Mouse (Mus musculus) small intestine, adult 2 months (tissue): ENCODE measurements at regions not wholly inside any gene's neighbourhood (a gene's known extent, or its start where the extent isn't known, plus 50 kb on each side); places are given as distances from the start of the nearest gene placed in this dataset.
"Not testable (repeated sequence)": the region's sequence is repeated elsewhere in the genome, so short reads cannot be mapped to it uniquely, and the experiment has no call there.

Experiments
- H3K27ac ChIP-seq: fragments of 200-500 bp; 2 replicates; pipeline ENCODE4 v1.5.1; 2012; ENCODE audit warnings: low read depth, low read length, control low read depth, inconsistent platforms; ENCODE audit not compliant: insufficient read depth
- H3K27me3 ChIP-seq: fragments of 200-500 bp; 2 replicates; pipeline ENCODE4 v1.6.1; 2012; ENCODE audit warnings: mild to moderate bottlenecking, moderate library complexity, low read length, inconsistent platforms; ENCODE audit not compliant: control insufficient read depth, insufficient read depth
- H3K36me3 ChIP-seq: fragments of 200-500 bp; 2 replicates; pipeline ENCODE4 v1.6.1; 2012; ENCODE audit warnings: mild to moderate bottlenecking, low read length, control low read depth, inconsistent platforms; ENCODE audit not compliant: control insufficient read depth, insufficient read depth
- H3K4me1 ChIP-seq: fragments of 200-500 bp; 2 replicates; pipeline ENCODE4 v1.6.1; 2012; ENCODE audit warnings: low read length, inconsistent platforms, mixed read lengths; ENCODE audit not compliant: control insufficient read depth, insufficient read depth, insufficient read length
- H3K4me3 ChIP-seq: fragments of 200-500 bp; 2 replicates; pipeline ENCODE4 v1.5.1; 2012; ENCODE audit warnings: low read depth, mild to moderate bottlenecking, control low read depth, inconsistent platforms, low read length, moderate library complexity
- CTCF ChIP-seq: fragments of 200-500 bp; IDR thresholded peaks from 2 replicates; pipeline ENCODE4 v1.5.1; 2012; ENCODE audit warnings: low read depth, mild to moderate bottlenecking, control low read depth, inconsistent platforms, low read length, moderate library complexity, mixed read lengths; ENCODE audit not compliant: insufficient replicate concordance, insufficient read length; ENCODE audit errors: extremely low read depth
- POLR2A ChIP-seq: fragments of 200-500 bp; IDR thresholded peaks from 2 replicates; pipeline ENCODE4 v1.6.1; 2012; ENCODE audit warnings: low read depth, mild to moderate bottlenecking, control low read depth, inconsistent platforms, low read length, moderate library complexity
- WGBS: fragments of 180-500 bp; shearing (Covaris S2); methylation state at CpG from one replicate; pipeline ENCODE4 v1.1.7; 2018; 5-methylcytosine and 5-hydroxymethylcytosine counted together

DNA sequence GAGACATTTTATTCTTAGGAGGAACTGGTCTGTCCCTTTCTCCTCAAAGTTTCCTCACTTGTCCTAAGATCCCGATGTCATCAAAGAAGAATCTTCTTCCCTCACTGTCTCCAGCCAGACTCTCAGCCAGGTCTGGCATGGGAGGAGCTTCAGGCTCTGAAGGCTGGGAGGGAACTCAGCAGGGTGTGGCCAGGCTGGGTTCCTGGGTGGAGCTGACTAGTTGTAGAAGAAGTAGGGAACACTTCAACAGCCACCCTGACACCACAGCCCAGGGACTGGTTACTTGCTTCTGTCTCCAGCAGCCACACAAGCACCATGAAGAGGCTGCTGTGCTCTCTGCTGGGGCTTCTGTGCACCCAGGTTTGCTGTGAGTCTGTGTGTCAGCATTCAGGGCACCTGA, 496.8 kb downstream of the Dad1 start:
- H3K27me3 ChIP-seq, H3K4me3 ChIP-seq, H3K4me1 ChIP-seq, H3K27ac ChIP-seq, H3K36me3 ChIP-seq: not testable (repeated sequence)
- no CpG with 5 or more reads among the region's 1 CpGs for WGBS

DNA sequence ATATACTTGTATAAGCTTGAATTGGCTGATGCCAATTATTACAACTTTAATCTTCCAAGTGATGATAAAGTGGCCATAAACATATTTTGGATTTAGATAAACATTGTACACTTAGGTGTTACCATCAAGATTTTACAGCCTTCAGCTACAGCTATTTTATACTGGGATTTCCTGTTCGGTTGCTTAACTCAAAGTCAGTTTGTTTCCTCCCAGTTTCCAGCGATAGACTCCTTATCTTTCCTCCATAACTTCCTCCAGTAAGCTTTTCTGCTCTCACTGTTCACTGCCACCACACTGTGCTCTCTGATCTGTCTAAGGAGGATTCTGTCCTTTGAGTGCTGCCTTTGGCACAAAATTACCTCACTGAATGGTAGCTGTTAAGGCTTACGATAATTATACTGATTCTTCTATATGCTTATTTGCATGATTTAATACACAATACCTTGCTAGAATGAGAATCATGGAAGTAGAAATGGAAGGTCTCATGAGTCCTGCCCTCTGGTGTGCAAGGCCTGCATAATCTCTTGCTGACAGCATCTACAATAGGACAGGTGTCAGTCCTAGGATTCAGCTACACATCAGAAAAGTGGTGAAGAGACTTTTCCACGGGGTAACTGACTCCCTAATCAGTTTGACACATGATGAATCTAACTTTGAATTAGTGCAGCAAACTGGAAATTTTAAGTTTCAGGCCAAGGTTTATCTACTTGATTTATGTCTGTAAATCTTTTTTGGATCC, 503.0 kb downstream of the Dad1 start:
- Histone ChIP-seq H3K27ac (no peak overlapping the region), H3K36me3 (no peaks in the 10 kb centered on the region), H3K4me3 (no peak overlapping the region), H3K4me1 (no peaks in the 10 kb centered on the region), H3K27me3 (no peaks in the 10 kb centered on the region)
- 32% methylated on average over 4 of the region's 4 CpGs for WGBS
- TF ChIP-seq POLR2A (no peak), CTCF (no peak)

DNA sequence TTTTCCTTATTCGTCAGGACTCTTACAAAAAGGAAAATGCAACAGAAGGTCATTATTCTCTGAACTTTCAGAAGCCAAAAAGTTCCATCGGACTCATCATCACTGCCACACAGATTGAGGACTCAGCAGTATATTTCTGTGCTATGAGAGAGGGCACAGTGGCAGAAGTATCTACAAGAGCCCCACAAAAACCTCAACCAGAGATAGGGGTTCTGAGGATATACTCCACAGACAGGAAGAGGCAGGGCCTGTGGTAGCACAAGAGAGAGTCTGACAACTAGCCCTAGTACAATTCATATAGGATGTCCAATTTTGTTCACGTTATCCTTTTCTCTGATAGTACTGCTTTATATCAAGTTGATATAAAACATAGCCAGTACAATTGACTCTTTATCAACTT, 510.4 kb downstream of the Dad1 start:
- WGBS: 74% methylated on average over 3 of the region's 3 CpGs
- not testable (repeated sequence) for H3K27ac ChIP-seq, H3K4me1 ChIP-seq, H3K36me3 ChIP-seq, H3K4me3 ChIP-seq, H3K27me3 ChIP-seq

DNA sequence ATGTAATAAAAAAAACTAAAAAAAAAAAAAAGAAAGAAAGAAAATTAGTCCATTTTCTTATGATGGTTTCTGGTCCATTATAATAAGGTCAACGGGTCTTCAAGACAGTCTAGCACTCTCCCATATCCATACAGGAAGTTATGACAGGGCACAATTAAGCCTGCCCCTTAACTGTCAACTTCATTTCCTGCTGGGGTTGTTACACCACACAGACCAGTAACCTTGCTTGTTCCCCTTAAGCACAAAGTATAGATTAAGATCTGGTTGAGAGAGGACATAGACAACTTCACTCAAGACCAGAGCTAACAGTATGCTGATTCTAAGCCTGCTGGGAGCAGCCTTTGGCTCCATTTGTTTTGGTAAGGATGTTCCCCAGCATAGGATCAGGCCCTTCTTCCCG, 511.0 kb downstream of the Dad1 start:
- H3K4me3 ChIP-seq, H3K27ac ChIP-seq, H3K4me1 ChIP-seq, H3K27me3 ChIP-seq, H3K36me3 ChIP-seq: not testable (repeated sequence)
- 74% methylated on average over 2 of the region's 2 CpGs for WGBS

DNA sequence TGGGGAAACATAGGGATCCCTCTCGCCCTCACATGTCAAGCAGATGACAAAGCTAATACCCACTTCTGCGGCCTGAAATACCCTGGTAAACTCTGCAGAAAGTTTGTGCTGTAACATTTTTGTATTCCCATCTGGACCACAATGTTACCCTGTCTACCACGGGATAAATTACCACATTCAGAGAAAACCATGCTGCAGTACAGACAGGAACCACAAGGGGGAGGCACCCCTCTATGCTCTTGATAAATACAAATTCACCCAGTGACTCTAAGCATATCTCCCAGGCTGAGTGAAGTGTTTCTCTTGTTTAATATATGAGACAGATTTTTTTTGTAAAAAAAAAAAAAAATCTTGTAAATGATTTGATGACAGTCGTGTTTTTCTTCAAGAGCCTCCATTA, 512.7 kb downstream of the Dad1 start:
- H3K4me1 ChIP-seq, H3K27me3 ChIP-seq, H3K36me3 ChIP-seq, H3K4me3 ChIP-seq, H3K27ac ChIP-seq: not testable (repeated sequence)
- 36% methylated on average over 4 of the region's 4 CpGs for WGBS

DNA sequence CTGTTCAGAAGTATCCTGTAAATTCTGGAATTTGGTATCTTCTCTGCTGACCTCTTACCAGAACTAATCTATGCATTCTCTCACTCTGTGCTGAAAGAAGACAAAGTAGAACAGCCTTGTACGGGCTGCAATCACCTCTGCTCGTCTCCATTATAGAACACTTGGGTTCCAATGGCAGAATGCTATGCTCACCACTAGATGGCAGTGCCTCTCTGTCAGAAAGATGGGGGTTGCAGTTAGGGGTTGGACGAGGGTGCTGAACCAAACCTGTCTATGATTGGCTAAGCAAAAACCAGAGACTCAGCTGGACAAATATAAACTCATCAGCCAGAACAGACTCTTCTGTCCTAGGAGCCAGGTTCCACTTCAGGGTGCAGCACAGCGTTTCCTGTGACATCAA, 515.9 kb downstream of the Dad1 start:
- not testable (repeated sequence) for H3K27me3 ChIP-seq, H3K27ac ChIP-seq, H3K4me1 ChIP-seq, H3K36me3 ChIP-seq, H3K4me3 ChIP-seq
- WGBS: 20% methylated on average over 4 of the region's 4 CpGs

DNA sequence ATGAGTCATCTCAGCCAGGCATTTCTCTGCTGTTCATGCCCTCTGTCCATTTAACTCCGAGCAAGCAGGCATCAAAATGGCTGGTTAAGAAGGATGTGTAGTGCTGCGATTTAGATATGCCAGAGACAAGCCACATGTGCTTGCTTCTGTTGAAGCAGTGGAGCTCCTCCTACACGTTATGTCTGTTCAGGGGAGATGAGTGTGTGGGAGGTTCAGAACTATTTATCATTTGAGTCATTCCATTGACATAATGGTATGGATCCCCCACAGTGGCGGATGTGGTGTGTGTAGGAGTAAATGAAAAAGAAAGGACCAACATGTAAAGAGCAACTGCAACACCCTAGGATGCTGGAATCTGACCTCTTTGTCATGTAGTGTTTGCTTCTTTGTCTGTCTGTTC, 517.6 kb downstream of the Dad1 start:
- H3K27me3 ChIP-seq, H3K36me3 ChIP-seq, H3K4me3 ChIP-seq, H3K27ac ChIP-seq, H3K4me1 ChIP-seq: not testable (repeated sequence)
- WGBS: 58% methylated on average over 4 of the region's 4 CpGs

DNA sequence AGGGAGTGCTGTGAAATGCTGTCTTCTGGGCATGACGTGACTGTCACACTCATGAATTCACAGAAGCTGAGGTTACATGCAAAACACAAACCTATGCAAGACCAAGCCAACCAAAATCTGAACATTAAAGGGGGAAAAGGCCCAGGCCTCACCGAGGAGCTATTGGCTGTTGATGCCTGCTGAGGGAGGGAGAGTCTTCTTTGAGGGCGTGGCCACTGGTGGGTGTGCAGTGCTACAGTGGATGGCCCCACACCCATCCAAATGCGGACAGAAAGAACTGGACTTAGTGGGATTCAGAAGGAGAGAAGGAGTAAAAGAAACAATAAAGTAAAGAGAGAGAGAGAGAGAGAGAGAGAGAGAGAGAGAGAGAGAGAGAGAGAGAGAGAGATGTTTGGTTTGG, 522.3 kb downstream of the Dad1 start:
- H3K27ac ChIP-seq, H3K4me1 ChIP-seq, H3K36me3 ChIP-seq, H3K4me3 ChIP-seq, H3K27me3 ChIP-seq: not testable (repeated sequence)
- no CpG with 5 or more reads among the region's 4 CpGs for WGBS

DNA sequence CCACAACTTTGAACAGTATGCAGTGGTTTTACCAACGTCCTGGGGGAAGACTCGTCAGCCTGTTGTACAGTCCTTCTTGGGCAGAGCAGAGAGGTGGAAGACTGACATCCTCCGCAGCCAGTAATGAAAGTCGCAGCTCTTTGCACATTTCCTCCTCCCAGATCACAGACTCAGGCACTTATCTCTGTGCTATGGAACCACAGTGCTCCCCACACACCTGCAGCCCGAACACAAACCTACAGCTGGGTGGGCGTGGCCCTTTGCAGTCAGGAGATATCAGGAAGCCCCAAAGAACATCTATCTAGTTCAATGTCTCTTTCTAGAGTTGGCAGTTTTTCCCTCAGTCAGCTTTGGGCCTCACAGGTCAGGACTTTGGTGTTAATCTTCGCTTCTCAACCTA, 524.0 kb downstream of the Dad1 start:
- H3K36me3 ChIP-seq, H3K27ac ChIP-seq: not testable (repeated sequence)
- 25% methylated on average over 2 of the region's 7 CpGs for WGBS

DNA sequence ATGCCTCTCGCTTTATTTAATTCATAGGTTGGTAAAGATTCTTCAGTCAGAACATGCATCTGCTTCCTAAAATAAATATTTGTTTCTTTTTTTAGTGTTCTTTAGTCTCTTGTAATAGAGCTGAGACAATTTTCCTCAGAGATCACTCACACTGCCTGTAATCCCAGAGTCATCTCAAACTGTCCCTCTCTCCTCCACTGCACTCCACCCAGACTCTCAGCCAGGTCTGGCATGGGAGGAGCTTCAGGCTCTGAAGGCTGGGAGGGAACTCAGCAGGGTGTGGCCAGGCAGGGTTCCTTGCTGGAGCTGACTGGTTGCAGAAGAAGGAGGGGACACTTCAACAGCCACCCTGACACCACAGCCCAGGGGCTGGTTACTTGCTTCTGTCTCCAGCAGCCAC, 524.8 kb downstream of the Dad1 start:
- WGBS: no CpG with 5 or more reads among the region's 1 CpGs
- H3K27me3 ChIP-seq, H3K4me1 ChIP-seq, H3K36me3 ChIP-seq, H3K4me3 ChIP-seq, H3K27ac ChIP-seq: not testable (repeated sequence)

More for the DNA sequence above, 524.0 kb downstream of the Dad1 start:
- H3K4me3 ChIP-seq, H3K4me1 ChIP-seq, H3K27me3 ChIP-seq: not testable (repeated sequence)

DNA sequence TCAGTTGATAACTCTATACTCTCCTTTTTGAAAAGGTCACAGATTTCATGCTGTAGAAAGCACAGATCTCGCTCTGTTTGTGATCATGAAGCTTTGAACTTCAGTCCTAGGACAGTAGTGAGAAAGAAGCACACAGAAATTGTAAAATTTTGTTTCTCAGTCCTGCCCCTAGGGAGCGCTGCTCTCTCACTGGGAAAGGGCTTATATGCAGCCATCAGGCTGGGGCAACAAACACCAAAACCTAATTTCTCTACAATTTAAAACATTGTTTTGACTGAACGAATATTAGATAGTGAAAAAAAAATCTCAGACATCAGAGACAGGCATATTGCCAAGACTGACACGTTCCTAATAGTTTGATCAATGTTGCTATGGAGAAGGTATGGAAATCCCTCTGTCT, 527.0 kb downstream of the Dad1 start:
- WGBS: 19% methylated on average over 2 of the region's 4 CpGs
- H3K4me3 ChIP-seq, H3K4me1 ChIP-seq, H3K27me3 ChIP-seq, H3K27ac ChIP-seq, H3K36me3 ChIP-seq: not testable (repeated sequence)

DNA sequence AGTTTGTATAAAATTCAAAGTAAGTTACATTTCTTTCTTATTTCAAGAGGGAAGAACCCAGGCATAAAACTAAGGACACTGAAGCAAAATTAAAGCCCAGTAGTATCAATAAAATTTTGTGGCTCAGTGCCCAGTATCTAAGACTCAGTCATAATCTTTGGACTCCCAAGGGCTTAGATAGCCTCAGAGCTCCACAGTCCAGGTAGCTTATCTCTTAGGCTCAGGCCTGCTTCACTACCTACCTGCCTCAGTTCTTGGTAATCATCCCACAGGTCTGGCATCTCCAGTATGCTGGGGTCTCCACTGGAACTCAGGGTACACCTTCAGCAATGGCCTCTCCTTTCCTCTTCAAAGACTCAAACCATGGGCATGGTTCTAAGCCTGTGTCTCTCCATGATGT, 530.3 kb downstream of the Dad1 start:
- H3K27ac ChIP-seq, H3K36me3 ChIP-seq, H3K4me1 ChIP-seq, H3K27me3 ChIP-seq, H3K4me3 ChIP-seq: not testable (repeated sequence)
